Mouse (Mus musculus) c-Kit-positive CD71-positive TER-119-negative erythroid progenitor cells, embryonic 14.5 days (primary cell): ENCODE data around the gene Dpf3.

Source experiments
- DNase-seq: peaks from one replicate; pipeline ENCODE4 v3.0.0-alpha.2; 2013; ENCODE audit warnings: low read depth

Gene Dpf3

GRCm38 (mm10) chr12:83466508-83467430 lies 20.7 kb downstream of the Dpf3 start:
- DNase-seq: peak; percentile 23

GRCm38 (mm10) chr12:83466053-83466452 lies 21.5 kb downstream of the Dpf3 start:
- DNase-seq: no peak

- DNase-seq: no peak
These were observed 27.2 kb downstream of the Dpf3 start for GRCm38 (mm10) chr12:83460272-83460671.

- DNase-seq: no peak
These were observed 32.7 kb downstream of the Dpf3 start for GRCm38 (mm10) chr12:83454697-83455321.

GRCm38 (mm10) chr12:83451850-83452249 lies 35.7 kb downstream of the Dpf3 start:
- no peak for DNase-seq

GRCm38 (mm10) chr12:83450471-83450870 lies 37.0 kb downstream of the Dpf3 start:
- no peak for DNase-seq

DNA sequence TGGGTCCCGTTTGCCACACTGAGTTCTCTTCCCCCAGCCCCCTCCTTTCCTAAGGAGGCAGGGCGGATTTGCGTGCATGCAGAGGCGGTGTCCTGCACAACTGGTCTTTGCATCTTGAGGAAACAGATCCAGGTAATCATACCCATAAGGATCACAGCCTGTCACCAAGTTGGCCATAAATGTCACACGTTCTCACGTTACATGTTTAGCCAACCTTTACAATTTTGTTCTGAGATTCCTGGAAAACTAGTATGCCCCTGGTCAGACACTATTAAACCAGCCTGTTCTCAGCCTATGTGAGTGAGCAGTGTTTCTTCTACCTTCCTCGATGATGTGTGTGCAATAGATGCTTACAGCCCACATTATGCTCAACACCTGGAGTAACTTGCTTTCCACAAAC lies 38.3 kb downstream of the Dpf3 start:
- no peak for DNase-seq

DNA sequence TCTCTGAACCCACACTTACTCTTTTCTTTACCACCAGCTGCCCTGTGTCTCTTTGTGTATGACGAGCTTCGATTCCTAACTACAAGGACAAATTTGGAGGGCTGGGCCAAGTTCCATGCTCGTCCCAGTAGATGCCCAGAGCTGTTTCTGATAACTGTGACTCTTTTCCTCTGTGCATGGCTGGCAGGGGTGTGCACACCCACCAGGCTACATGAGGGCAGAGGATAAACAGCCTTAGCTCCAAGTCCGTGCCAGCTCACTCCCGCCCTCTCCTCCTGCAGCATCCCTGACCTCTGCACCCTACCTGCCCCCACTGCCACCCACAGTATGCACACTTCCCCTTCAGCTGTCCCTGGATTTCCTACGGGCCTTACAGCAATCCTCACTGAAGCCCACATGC lies 41.9 kb downstream of the Dpf3 start:
- DNase-seq: no peak

- DNase-seq: no peak
These were observed 43.1 kb downstream of the Dpf3 start for GRCm38 (mm10) chr12:83444448-83444847.

DNA sequence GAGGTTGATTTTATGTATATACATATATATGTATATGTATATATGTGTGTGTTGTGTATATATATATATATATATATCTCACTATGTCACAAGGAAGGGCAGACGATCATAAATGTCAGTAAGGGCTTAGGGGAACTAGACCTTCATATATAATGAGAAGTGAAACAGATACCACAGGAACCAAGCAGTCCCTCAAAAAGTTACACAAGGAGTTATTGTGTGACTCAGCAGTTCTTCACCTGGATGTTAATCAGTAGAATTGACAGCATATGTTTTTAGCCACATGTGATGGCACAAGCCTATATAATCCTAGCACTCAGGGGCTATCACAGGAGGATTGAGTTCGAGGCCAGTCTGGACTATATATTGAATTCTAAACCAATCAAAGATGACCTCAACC lies 49.5 kb downstream of the Dpf3 start:
- no peak for DNase-seq

- DNase-seq: no peak
These were observed 53.4 kb downstream of the Dpf3 start for GRCm38 (mm10) chr12:83433987-83434698.

- no peak for DNase-seq
These were observed 54.1 kb downstream of the Dpf3 start for GRCm38 (mm10) chr12:83433436-83433835.

DNA sequence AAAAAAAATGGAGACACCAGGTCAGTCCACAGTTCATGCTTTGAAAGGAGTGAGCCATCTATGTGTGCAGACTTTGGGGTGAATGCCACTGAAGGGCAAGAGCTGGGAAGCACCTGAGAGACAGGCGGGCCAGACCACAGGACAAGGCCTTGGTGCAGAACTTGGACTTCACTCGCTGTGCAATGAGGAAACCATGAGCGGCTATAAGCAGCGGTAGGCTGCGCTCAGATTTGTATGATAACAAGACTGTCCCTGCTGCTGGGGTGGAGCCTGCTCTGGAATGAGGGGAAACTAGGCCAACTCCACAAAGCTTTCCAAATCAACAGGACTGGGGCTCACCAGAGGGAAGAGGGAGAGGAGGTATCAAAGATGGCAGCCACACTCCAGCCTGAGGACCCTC lies 57.3 kb downstream of the Dpf3 start:
- no peak for DNase-seq

- no peak for DNase-seq
These were observed 59.5 kb downstream of the Dpf3 start for GRCm38 (mm10) chr12:83428016-83428415.

GRCm38 (mm10) chr12:83427601-83428000 lies 59.9 kb downstream of the Dpf3 start:
- peak; percentile 62 for DNase-seq

- DNase-seq: no peak
These were observed 61.2 kb downstream of the Dpf3 start for GRCm38 (mm10) chr12:83426326-83426725.

GRCm38 (mm10) chr12:83425736-83426135 lies 61.8 kb downstream of the Dpf3 start:
- DNase-seq: no peak

DNA sequence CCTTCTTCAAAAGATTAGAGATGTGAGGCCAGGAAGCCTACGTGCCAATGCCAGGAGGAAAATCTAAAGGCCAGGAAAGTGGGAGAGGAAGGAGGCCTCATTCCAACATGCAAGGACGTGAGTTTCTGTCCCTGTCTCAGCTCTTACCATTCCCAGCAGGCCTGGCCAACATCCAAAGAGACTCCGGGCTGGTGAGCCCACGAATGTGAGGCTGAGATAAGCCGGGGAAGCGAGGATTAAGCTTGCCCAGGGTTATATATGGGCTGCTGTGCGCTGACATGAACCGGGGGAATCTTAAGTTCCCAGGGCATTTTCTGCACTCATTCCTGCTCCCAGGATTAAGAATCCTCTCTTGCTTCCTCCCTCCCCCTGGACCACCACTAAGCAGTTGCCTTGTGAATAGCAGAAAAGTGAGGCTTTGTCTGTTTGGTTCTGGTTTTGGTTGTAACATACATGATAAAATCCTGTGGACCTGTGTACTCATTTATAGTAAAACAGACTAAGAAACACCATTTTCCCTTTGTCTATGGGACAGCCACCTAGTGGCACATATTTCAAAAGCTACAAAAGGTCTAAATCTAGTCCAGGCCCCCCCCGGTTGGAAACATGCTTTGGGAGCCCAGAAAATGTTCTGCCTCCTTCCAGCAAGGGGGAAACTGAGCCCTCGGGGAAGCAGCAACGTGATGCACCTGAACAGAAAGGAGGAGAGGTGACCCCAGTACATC lies 62.6 kb downstream of the Dpf3 start:
- DNase-seq: peak; percentile 37

- no peak for DNase-seq
These were observed 63.3 kb downstream of the Dpf3 start for GRCm38 (mm10) chr12:83424086-83424719.

DNA sequence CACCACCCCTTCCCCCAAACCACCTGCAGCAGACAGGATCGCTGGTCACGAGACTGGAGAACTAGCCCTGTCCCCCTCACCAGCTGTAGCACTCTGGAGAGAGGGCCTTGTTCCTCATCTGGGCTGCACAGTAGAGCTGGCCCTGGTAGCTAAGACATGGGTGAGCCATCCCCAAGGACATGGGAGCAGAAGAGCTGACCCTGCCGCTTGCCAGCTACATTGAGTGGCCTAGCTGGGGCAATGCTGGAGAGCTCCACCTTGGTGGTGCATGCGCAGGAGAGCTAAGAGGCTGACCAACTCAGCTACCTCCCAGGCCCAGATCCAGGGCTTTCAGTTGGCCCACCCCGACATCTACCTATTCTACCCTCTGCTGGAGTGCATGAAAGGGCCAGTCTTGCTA lies 67.2 kb downstream of the Dpf3 start:
- no peak for DNase-seq

GRCm38 (mm10) chr12:83415207-83415606 lies 72.3 kb downstream of the Dpf3 start:
- DNase-seq: no peak

- no peak for DNase-seq
These were observed 73.8 kb downstream of the Dpf3 start for GRCm38 (mm10) chr12:83413684-83414083.
